Mouse (Mus musculus): ENCODE data around the gene Tmod1.

Tmod1 gene

GRCm38 (mm10) chr4:46056163-46056562 lies 17.4 kb downstream of the Tmod1 start:
- no peak for DNase-seq

GRCm38 (mm10) chr4:46061259-46061962 lies 22.7 kb downstream of the Tmod1 start:
- DNase-seq, result no peak

GRCm38 (mm10) chr4:46063841-46064240 lies 25.1 kb downstream of the Tmod1 start:
- no peak for DNase-seq

GRCm38 (mm10) chr4:46064263-46064662 lies 25.5 kb downstream of the Tmod1 start:
- DNase-seq, result no peak

GRCm38 (mm10) chr4:46064961-46065360 lies 26.2 kb downstream of the Tmod1 start:
- DNase-seq, result no peak

GRCm38 (mm10) chr4:46065695-46066340 lies 27.1 kb downstream of the Tmod1 start:
- no peak for DNase-seq

GRCm38 (mm10) chr4:46068060-46068459 lies 29.3 kb downstream of the Tmod1 start:
- DNase-seq, result no peak

- no peak for DNase-seq
These were observed 29.8 kb downstream of the Tmod1 start for GRCm38 (mm10) chr4:46068573-46068972.

GRCm38 (mm10) chr4:46069851-46070482 lies 31.2 kb downstream of the Tmod1 start:
- no peak for DNase-seq

GRCm38 (mm10) chr4:46072631-46073030 lies 33.9 kb downstream of the Tmod1 start:
- DNase-seq, result no peak

GRCm38 (mm10) chr4:46073736-46074135 lies 35.0 kb downstream of the Tmod1 start:
- DNase-seq, result no peak

- no peak for DNase-seq
These were observed 36.9 kb downstream of the Tmod1 start for GRCm38 (mm10) chr4:46075664-46076063.

GRCm38 (mm10) chr4:46076892-46077291 lies 38.2 kb downstream of the Tmod1 start:
- DNase-seq, result no peak

- DNase-seq, result no peak
These were observed 41.5 kb downstream of the Tmod1 start for GRCm38 (mm10) chr4:46080261-46080660.

GRCm38 (mm10) chr4:46082555-46082954 lies 43.8 kb downstream of the Tmod1 start:
- no peak for DNase-seq

GRCm38 (mm10) chr4:46084416-46085172 lies 45.9 kb downstream of the Tmod1 start:
- no peak for DNase-seq

GRCm38 (mm10) chr4:46085223-46085811 lies 46.6 kb downstream of the Tmod1 start:
- no peak for DNase-seq

GRCm38 (mm10) chr4:46086718-46087426 lies 48.1 kb downstream of the Tmod1 start:
- DNase-seq, result no peak

GRCm38 (mm10) chr4:46087427-46087771 lies 48.7 kb downstream of the Tmod1 start:
- DNase-seq, result no peak

GRCm38 (mm10) chr4:46087852-46088251 lies 49.1 kb downstream of the Tmod1 start:
- no peak for DNase-seq

GRCm38 (mm10) chr4:46089524-46090125 lies 50.9 kb downstream of the Tmod1 start:
- DNase-seq, result no peak
